Mouse (Mus musculus) liver, embryonic 14.5 days (tissue): ENCODE data around the gene Txndc17.

Source experiments
- CTCF ChIP-seq: IDR thresholded peaks from 2 replicates; pipeline ENCODE4 v1.5.1; 2016; ENCODE audit warnings: antibody characterized with exemption, low read depth, control low read depth
- EP300 ChIP-seq: IDR thresholded peaks from 2 replicates; pipeline ENCODE4 v1.6.1; 2016; ENCODE audit warnings: antibody characterized with exemption, low read depth

DNA sequence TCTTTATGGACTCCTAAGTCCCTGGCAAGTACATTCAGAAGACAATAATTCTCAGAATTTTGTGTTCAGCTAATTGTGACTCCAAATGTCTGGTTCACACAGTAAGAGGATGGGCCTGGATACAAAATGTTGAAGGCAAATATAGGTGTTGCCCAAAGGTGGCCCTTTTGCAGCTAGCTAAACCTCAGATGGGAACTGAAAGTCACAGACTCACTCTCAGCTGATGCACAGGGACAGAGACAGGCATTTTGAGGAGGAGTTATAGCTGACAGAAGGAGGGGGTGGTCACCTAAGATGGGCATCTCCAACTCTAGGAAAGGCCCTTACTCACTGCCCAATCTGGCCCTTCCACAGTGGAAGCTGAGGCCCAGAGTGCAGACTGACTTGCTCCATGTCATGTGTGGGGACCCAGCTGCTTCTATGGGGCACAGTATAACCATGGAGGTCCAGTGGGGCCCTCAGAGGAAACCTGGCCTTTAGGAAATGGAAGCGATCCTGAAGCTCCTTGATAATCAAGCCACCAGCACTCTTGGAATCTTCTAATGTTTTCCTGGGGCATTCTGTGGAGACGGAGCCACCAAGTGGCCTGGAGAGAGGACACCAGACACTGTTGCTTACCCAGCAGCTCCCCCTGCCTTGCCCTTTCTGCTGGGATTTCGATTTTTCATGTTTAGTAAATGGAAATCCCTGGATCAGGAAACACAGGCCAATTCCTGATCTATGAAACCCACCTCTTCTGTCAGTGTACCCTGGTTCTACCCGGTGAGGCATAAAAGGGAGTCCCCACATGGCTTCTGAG, 32.9 kb downstream of the Txndc17 start:
- TF ChIP-seq CTCF (no peak), EP300 (no peak)
